Mouse (Mus musculus) liver, embryonic 14.5 days (tissue): ENCODE measurements around the gene Fermt1.

Source experiments
- CTCF ChIP-seq: IDR thresholded peaks from 2 replicates; pipeline ENCODE4 v1.5.1; 2016; ENCODE audit warnings: antibody characterized with exemption, low read depth, control low read depth
- EP300 ChIP-seq: IDR thresholded peaks from 2 replicates; pipeline ENCODE4 v1.6.1; 2016; ENCODE audit warnings: antibody characterized with exemption, low read depth

- no peak for TF ChIP-seq CTCF
- no peak for TF ChIP-seq EP300
Measured at GRCm38 (mm10) chr2:132871663-132872062, 74.0 kb downstream of the Fermt1 start.
